Mouse (Mus musculus): ENCODE measurements around the gene Zfhx2. TPM values are rescaled to one million over a fixed set of nuclear protein-coding genes. Genes with fewer than 3 reads are reported as not detected.

Zfhx2 gene
- polyA plus RNA-seq, 1 experiment from 2014 or later: 1.0 TPM

GRCm38 (mm10) chr14:55121947-55122346 is 29.8 kb upstream of the Zfhx2 start:
- no peak overlapping the region for H3K4me3 ChIP-seq (ENCODE audit: low read depth, low read length)
- DNase-seq (ENCODE audit: low spot score): peak; percentile 91

GRCm38 (mm10) chr14:55119421-55120134 is 27.5 kb upstream of the Zfhx2 start:
- 70% methylated on average over 4 of the region's 4 CpGs for WGBS
- Histone ChIP-seq H3K4me1 (replicated peaks; ENCODE audit: control insufficient read depth, insufficient read depth) (no peaks in the 10 kb centered on the region), H3K4me2 (replicated peaks; ENCODE audit: low read depth) (no peak overlapping the region), H3K27me3 (ENCODE audit: control insufficient read depth, insufficient read depth, low read length) (no peaks in the 10 kb centered on the region; the same call in 1 of the 2 replicates), H3K36me3 (ENCODE audit: control insufficient read depth, insufficient read depth, low read length) (no peaks in the 10 kb centered on the region), H3K4me3 (ENCODE audit: low read depth, low read length) (no peak overlapping the region), H3K9ac (ENCODE audit: low read length) (no peak overlapping the region), H3K9me3 (ENCODE audit: control insufficient read depth, low read length) (no peaks in the 10 kb centered on the region), H3K27ac (replicated peaks) (no peak overlapping the region)
- TF ChIP-seq CTCF (IDR thresholded peaks at IDR 0.05; ENCODE audit: low read depth) (peak; percentile 50), EP300 (optimal IDR thresholded peaks at IDR 0.05) (no peak)
- DNase-seq (ENCODE audit: low spot score) (no peak), ATAC-seq (ENCODE audit: low FRiP score, low TSS enrichment) (no peak)

More at GRCm38 (mm10) chr14:55121947-55122346, 29.8 kb upstream of the Zfhx2 start:
- no peaks in the 10 kb centered on the region for H3K36me3 ChIP-seq (ENCODE audit: control insufficient read depth, insufficient read depth, low read length)
- H3K27ac ChIP-seq (replicated peaks): no peak overlapping the region
- 2% methylated on average over 5 of the region's 5 CpGs for WGBS
- peak; percentile 93 for ATAC-seq (ENCODE audit: low FRiP score, low TSS enrichment)
- H3K9ac ChIP-seq (ENCODE audit: low read length): no peak overlapping the region
- no peaks in the 10 kb centered on the region for H3K4me1 ChIP-seq (replicated peaks; ENCODE audit: control insufficient read depth, insufficient read depth)
- H3K4me2 ChIP-seq (replicated peaks; ENCODE audit: low read depth): peak overlapping the region; percentile 23; the same call in 1 of the 2 replicates
- H3K27me3 ChIP-seq (ENCODE audit: control insufficient read depth, insufficient read depth, low read length): no peaks in the 10 kb centered on the region
- H3K9me3 ChIP-seq (ENCODE audit: control insufficient read depth, low read length): no peaks in the 10 kb centered on the region
- TF ChIP-seq EP300 (optimal IDR thresholded peaks at IDR 0.05) (no peak), CTCF (IDR thresholded peaks at IDR 0.05; ENCODE audit: low read depth) (peak; percentile 89)

- ATAC-seq (ENCODE audit: low FRiP score, low TSS enrichment) (no peak), DNase-seq (ENCODE audit: low spot score) (no peak)
- Histone ChIP-seq H3K27me3 (ENCODE audit: control insufficient read depth, insufficient read depth, low read length) (peaks cover 6% of the 10 kb centered on the region; the same call in 1 of the 2 replicates), H3K4me3 (ENCODE audit: low read depth, low read length) (no peak overlapping the region), H3K4me2 (replicated peaks; ENCODE audit: low read depth) (no peak overlapping the region), H3K9me3 (ENCODE audit: control insufficient read depth, low read length) (no peaks in the 10 kb centered on the region), H3K9ac (ENCODE audit: low read length) (no peak overlapping the region), H3K27ac (replicated peaks) (no peak overlapping the region), H3K36me3 (ENCODE audit: control insufficient read depth, insufficient read depth, low read length) (no peaks in the 10 kb centered on the region), H3K4me1 (replicated peaks; ENCODE audit: control insufficient read depth, insufficient read depth) (peaks cover 4% of the 10 kb centered on the region; the same call in 1 of the 2 replicates)
- TF ChIP-seq CTCF (IDR thresholded peaks at IDR 0.05; ENCODE audit: low read depth) (no peak), EP300 (optimal IDR thresholded peaks at IDR 0.05) (no peak)
- WGBS: 76% methylated on average over 4 of the region's 4 CpGs
Measured at GRCm38 (mm10) chr14:55118852-55119251, 26.7 kb upstream of the Zfhx2 start.

GRCm38 (mm10) chr14:55116425-55117200 is 24.5 kb upstream of the Zfhx2 start, which contains the start of gene Jph4:
Gene Jph4, minus strand, starts transcription at chr14:55116935.
- no peak for DNase-seq (ENCODE audit: low spot score)
- Histone ChIP-seq H3K27ac (replicated peaks) (no peak within 1 kb of the TSS; the same call in 1 of the 2 replicates), H3K36me3 (ENCODE audit: control insufficient read depth, insufficient read depth, low read length) (no peaks in the 10 kb centered on the region), H3K27me3 (ENCODE audit: control insufficient read depth, insufficient read depth, low read length) (peaks cover 6% of the 10 kb centered on the region; the same call in 1 of the 2 replicates), H3K4me3 (ENCODE audit: low read depth, low read length) (peak within 1 kb of the TSS; percentile 57), H3K4me1 (replicated peaks; ENCODE audit: control insufficient read depth, insufficient read depth) (peaks cover 4% of the 10 kb centered on the region; the same call in 1 of the 2 replicates), H3K9ac (ENCODE audit: low read length) (no peak within 1 kb of the TSS), H3K4me2 (replicated peaks; ENCODE audit: low read depth) (peak within 1 kb of the TSS; percentile 100), H3K9me3 (ENCODE audit: control insufficient read depth, low read length) (no peaks in the 10 kb centered on the region)
- WGBS: 11% methylated on average over 21 of the region's 21 CpGs
- TF ChIP-seq EP300 (optimal IDR thresholded peaks at IDR 0.05) (no peak), CTCF (IDR thresholded peaks at IDR 0.05; ENCODE audit: low read depth) (no peak)
- ATAC-seq (ENCODE audit: low FRiP score, low TSS enrichment): no peak

DNA sequence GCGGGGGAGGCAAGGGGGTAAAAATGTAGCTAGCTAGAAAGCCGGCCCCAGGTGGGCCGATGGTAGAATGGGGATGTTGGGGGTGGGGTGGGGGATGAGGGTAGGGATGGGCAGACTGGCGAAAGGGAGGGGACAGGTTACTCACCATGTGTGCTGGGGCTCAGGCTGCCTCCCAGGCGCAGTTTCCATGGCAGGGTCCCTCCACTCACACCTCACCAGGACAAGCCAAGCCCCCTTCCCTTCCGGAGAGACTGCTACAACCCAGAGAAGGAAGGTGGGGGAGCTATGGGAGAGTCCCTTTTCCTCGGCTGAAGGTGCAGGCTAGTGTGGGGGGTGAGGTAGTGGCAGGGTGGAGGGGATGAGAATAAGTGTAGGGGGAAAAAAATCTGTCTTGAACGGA is 23.7 kb upstream of the Zfhx2 start:
- Histone ChIP-seq H3K36me3 (ENCODE audit: control insufficient read depth, insufficient read depth, low read length) (no peaks in the 10 kb centered on the region), H3K4me1 (replicated peaks; ENCODE audit: control insufficient read depth, insufficient read depth) (peaks cover 4% of the 10 kb centered on the region; the same call in 1 of the 2 replicates), H3K27me3 (ENCODE audit: control insufficient read depth, insufficient read depth, low read length) (peaks cover 6% of the 10 kb centered on the region; the same call in 1 of the 2 replicates), H3K9me3 (ENCODE audit: control insufficient read depth, low read length) (no peaks in the 10 kb centered on the region), H3K27ac (replicated peaks) (no peak overlapping the region), H3K9ac (ENCODE audit: low read length) (no peak overlapping the region), H3K4me3 (ENCODE audit: low read depth, low read length) (peak overlapping the region; percentile 57), H3K4me2 (replicated peaks; ENCODE audit: low read depth) (peak overlapping the region; percentile 100)
- DNase-seq (ENCODE audit: low spot score): no peak
- TF ChIP-seq EP300 (optimal IDR thresholded peaks at IDR 0.05): no peak
- ATAC-seq (ENCODE audit: low FRiP score, low TSS enrichment): no peak
- 2% methylated on average over 8 of the region's 8 CpGs for WGBS
